Mouse (Mus musculus) left cerebral cortex, postnatal 10 days (tissue): ENCODE measurements at regions not wholly inside any gene's neighbourhood (a gene's known extent, or its start where the extent isn't known, plus 50 kb on each side); places are given as distances from the start of the nearest gene placed in this dataset.
A peak's percentile ranks its signal among the peaks of the same experiment; 100 is the strongest.
"Not testable (repeated sequence)": the region's sequence is repeated elsewhere in the genome, so short reads cannot be mapped to it uniquely, and the experiment has no call there.

Experiments
- DNase-seq, 2 experiments: peaks; one replicate each; pipeline ENCODE4 v3.0.0; 2021 to 2022; ENCODE audit warnings: low spot score in 2 of 2, mixed read lengths in 1 of 2; ENCODE audit errors: extremely low spot score in 1 of 2
- intact Hi-C: fragments of 180-260 bp; cut with DNase I; formaldehyde crosslinking; loops from one replicate; pipeline ENCODE4 v1.15.1; 2025

DNA sequence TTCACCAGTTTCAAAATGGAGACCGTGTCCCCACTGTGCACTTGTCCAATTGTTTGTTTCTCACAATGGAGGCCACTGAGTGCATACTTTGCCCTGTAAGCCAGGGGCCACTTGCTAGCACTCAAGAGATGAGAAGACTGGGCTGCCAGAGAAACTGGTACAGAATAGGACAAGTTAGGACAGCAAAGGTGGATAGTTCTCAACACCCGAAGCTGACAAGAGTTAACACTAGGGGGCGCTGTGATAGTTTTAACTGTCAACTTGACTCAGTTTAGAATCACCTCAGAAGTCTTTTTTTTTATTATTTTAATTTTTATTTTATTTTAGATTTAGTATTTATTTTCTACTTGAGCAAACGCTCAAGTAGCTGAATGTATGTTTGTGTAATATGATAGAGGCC, 188.2 kb upstream of the Asap2 start:
- intact Hi-C loops, DNase-seq: not testable (repeated sequence)

DNA sequence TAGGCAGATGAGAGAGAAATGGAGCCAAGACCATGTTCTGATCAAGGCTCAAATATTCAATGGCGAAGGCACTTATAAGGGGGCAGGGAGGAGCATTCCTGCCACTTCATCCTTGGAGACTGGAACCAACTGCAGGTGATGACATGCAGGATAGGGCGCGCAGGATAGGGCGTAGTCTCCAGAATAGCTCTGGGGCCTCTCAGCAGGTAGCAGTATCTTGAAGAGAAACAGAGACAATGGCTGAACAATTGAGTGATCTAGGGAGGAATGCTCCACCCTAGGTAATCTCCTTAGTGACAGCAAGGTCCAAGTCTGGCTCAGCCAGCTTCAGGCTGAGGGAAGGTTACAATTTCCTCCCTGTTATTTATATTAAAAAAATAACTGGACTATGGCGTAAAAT, 184.8 kb upstream of the Asap2 start:
- intact Hi-C loops, DNase-seq: not testable (repeated sequence)

DNA sequence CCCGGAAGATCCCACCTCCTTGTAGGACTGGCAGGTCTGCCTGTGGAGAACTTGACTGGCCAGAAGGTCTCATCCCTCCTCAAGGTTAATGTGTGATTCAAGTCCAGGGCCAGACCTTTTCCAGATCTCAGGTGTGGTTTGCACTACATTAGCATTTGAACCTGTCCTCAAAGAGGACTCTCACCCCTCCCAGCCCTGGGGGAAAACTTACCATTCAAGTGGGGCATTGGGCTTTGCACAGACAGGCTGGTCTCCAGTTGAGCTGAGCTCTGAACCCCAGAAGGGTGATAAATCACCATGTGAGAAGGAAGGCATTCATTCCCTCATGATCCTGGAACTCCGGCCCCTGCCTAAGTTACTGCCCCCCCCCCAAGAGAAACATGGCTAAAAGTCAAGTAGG, 183.6 kb upstream of the Asap2 start:
- DNase-seq, result no peak
- intact Hi-C loops, result no loop called here

DNA sequence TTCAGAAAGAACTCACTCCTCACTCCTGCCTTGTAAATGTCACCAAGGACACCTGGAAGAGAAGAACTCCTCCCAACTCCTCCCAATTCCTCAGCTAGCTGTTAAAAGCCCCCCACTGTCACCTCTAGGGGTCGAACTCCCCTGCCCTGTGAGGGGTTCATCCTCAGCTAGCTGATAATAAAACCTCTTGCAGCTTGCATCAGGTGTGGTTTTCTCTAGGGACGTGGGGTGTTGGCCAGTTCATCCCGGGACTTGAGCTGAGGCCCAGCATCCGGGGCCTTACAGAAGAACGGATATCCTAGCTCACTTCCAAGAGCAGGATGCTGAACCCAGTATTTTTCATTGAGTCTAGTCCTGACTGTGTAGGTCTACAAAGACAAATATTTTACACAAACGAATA, 176.4 kb upstream of the Asap2 start:
- intact Hi-C loops, DNase-seq: not testable (repeated sequence)

DNA sequence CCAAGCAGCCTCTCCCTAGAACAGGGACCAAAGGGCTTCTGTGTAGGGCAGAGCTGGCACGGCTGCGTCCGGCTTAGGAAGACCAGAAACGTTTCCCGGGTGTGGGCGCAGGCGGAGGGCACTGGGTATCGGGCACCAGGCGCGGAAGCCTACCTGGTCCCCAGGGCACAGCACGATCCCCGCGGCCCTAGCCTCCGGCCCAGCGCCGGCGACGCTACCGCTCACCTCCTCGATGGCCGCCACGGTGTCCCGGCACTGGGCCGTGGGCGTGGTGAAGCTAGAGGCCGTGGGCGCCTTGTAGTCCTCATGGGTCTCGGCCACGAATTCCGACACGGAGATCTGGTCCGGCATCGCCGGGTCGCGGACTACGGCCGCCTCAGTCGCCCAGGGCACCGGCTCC, 175.1 kb upstream of the Asap2 start:
- intact Hi-C loops, result not testable (repeated sequence)
- DNase-seq, result peak in 1 of 2 experiments; percentile 14

DNA sequence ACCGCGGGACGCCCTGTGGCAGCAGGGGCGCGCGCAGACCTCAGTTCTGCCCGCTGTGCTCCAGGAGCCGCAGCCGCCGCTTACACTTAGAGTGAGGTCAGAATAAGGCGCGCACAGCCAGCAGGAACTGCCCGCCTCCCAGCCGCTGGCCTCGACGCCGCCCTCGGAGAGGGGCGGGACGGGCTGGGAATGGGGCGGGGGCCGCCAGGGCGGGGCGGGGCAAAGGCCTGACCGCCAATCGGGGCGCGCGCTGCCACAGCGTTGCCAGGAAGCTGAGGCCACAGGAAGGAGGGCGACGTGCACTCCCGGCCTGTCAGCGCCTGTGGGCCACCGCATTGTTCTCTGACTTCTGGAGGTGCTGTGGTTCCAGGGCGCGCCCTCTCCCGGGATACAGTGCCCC, 174.7 kb upstream of the Asap2 start:
- intact Hi-C loops, result no loop called here
- DNase-seq, result peak; percentile 0 to 46

DNA sequence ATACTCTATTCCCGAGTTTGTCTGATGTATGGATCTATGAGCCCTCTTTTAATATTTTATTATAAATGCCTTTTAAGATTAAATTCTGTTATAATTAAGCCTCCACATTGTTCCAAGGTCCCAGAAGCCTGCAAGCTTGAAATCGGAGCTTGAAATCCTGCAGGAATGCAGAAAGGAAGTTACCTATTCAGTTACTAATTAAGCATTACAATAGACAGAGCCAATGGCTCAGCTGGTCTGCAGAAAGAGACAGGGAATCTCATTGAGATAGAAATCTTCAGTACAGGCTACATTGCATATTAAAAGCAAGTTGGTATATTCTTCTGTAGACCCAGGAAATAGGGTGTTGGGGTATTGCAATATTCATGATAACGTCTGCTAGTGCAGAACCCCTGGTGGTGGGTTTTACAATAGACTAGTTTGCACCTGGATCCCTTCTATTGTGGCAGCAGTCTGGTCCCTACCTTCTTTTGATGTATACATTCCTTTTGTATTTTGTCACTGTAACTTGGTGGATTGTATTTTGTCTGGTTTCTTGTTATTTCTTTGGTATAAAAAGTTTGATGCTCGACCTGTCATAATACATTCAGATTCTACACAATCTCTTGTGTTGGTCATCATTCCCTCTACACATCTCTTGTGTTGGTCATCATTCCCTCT, 146.5 kb upstream of the Asap2 start:
- DNase-seq, intact Hi-C loops: not testable (repeated sequence)

DNA sequence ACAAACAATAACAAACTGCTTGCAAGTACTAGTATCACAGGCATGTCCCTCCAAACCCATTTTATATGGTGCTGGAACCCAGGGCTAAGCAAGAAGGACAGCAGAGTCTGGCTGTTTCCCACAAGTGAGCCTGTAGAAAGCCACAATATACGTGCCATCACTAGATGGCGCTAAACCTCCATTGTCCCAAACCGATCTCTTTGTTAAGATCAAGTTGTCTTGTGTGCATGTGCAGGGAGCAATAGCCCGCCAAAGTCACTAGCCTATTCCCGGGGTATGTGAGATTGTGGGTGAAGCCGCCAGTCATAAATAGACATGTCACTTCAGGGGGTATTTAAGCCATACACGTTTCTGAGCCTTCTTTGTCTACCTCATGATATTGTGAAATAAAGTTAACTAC, 145.4 kb upstream of the Asap2 start:
- intact Hi-C loops, DNase-seq: not testable (repeated sequence)

DNA sequence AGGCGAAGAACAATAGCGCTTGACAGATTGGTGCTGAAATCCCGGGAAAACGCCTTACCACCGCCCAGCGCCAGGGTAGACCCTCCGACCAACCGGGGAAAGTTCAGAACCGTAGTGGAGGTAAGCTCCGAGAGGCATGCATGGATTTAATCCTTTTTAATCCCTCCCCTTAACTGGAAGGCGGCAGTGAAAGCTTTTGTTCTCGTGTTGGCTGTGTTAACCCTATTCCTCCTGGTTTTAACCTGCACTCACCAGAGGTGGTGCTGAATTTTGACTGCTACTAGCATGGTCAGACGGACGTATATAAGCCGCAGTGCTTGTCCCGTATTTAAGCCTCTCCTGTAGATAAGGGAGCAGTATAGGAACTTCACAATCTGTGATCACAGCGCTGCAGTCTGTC, 145.0 kb upstream of the Asap2 start:
- intact Hi-C loops, result no loop called here
- no peak for DNase-seq

DNA sequence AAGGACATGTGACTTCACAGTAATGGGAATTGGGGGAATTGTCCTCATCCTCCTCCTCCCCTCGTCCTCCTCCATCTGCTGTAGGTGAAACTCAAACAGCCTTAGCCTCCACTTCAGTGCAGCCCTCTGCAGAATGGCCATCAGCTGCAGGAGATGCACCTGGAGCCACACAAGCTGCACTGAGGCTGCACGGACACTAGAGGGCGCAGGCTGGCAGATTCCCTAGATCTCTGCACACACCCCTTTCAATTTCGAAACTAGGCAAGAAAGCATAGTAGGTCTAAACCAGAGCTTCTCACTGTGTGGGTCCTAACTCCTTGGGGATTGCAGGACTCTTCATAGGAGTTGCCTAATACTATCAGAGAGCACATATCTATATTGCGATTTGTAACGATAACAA, 106.2 kb upstream of the Asap2 start:
- intact Hi-C loops, result not testable (repeated sequence)

DNA sequence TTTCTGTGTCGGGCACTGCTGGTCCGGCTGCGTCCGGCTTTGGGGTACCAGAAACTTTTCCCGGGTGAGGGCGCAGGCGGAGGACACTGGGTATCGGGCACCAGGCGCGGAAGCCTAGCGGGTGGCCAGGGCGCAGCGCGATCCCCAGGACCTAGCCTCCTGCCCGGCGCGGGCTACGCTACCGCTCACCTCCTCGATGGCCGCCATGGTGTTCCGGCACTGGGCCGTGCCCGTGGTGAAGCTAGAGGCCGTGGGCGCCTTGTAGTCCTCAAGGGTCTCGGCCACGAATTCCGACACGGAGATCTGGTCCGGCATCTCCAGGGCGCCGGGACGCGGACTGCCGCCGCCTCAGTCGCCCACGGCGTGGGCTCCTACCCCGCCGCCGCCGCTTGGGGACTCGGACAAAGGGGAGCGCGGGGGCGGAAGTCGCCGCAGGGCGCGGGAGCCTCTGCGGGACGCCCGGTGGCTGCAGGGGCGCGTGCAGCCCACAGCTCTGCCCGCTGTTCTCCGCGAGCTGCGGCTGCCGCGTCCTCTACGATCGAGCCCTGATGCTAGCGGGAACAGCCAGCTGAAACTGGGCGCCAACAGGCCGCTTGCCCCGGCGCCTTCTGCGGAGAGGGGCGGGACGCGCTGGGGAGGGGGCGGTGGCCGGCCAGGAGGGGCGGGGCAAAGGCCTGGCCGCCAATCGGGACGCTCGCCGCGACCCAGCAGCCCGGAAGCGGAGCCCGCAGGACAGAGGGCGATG, 69.4 kb upstream of the Asap2 start:
- intact Hi-C loops, result not testable (repeated sequence)
- DNase-seq, result peak; percentile 27 to 77

More for the DNA sequence above, 106.2 kb upstream of the Asap2 start:
- DNase-seq, result not testable (repeated sequence)

DNA sequence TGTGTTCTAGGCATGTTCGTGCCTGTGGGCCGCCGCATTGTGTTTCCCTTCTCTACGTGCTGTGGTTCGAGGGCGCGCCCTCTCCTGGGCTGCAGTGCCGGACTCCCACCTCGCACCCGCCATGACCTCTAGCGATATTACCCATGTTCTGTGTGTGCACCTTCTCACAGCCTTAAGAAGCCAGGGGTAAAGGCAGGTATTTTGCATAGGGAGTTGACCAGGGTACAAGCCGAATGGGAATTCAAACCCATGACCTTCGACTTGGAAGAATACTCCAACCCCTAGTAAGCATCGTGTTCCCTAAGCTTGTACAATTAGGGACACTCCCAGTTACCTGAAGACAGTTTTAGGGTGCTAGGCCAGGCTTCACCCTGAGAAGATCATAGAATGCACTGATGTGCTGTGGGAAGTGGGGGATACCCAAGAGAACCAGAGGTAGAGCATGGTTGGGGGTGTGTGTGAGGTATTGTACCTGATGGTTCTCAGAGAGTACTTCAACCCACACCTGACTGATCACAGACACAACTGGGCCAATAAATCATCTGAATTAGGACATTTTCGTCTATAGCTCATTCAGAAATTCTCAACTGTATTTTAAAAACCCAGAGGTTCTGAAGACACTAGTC, 68.7 kb upstream of the Asap2 start:
- peak in 1 of 2 experiments; percentile 3 for DNase-seq

DNA sequence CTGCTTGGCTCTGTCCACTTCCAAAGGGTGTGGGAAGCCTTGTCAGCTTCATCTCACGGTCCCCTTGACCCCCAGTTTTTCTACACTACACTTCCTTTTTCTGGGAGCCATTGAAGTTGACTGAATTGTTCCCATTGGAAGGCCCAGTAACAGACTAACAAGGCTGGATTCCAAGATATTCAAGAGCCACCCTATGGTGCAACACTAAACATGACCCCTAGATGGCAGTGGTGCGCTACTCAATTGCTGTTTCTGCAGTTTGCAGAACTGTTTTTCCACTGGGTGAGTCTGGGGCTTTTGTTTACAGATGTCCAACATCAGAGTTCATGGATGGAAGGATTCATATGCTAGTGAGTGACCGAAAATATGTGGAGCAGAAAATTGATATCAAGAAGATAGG, 61.3 kb upstream of the Asap2 start:
- peak; percentile 27 to 37 for DNase-seq
- intact Hi-C loops, result not testable (repeated sequence)

More for the DNA sequence above, 68.7 kb upstream of the Asap2 start:
- intact Hi-C loops, result not testable (repeated sequence)
